Mouse (Mus musculus) c-Kit-positive CD71-negative TER-119-negative erythroid progenitor cells, embryonic 14.5 days (primary cell): ENCODE data around the gene Enox1.

ENCODE experiments used
- DNase-seq: peaks from one replicate; pipeline ENCODE4 v3.0.0-alpha.2; 2013; ENCODE audit warnings: low read depth

The Enox1 gene

DNA sequence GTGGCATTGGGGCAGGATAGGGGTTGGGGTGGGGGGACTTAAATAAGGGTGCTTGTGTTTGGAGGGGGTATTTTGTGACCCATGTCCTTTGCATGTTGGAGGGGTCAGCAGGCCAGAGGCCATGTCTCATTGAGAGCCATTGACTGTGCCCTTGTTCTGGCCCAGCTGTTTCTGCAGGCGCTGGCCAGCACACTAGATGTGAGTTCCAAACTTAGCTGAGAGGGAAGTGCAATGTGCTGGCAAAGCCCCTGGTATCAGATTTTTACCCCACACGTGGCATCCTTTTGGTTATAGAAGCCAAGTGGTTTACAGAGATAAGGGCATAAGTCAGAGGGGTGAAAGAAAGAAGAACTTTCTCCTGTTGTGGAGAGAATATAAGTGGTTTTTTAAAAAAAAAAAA, 218.5 kb downstream of the Enox1 start:
- peak; percentile 10 for DNase-seq

DNA sequence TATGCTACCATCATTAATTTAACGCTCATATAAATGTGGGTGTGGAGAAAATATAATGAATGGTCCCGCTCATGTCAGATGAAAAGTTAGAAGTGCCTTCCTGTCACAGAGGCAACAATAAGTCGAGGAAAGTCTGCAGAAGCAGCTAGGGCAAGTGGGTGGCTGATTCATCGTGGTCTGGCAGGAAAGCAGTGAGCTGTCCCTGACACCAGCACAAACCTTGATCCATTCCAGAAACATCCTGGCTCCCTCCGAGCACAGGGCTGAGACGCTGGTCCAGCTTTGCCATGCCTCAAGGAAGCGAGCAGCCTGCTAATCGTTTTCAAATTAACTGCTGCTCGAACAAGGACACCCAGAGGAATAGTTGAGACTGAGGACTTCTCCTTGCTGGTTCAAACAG, 219.1 kb downstream of the Enox1 start:
- no peak for DNase-seq

DNA sequence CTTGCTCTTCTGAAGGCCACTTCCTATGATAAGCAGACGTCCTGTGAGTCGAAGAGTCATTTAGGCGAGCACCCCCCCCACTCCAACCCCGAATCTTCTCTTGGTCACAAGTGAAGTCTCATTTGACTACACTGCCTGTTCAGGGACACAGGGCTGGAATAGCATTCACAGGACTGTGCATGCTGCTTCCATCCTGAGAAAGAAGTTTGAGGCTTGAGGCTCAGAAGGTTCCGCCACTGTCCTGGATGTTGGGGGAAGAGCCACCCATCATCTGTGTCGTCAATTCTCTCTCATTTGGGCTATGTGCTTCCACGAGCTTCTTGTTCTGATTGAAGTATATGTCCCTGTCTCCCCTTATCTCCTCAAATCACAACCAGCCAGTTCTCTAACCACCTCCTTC, 220.2 kb downstream of the Enox1 start:
- no peak for DNase-seq

DNA sequence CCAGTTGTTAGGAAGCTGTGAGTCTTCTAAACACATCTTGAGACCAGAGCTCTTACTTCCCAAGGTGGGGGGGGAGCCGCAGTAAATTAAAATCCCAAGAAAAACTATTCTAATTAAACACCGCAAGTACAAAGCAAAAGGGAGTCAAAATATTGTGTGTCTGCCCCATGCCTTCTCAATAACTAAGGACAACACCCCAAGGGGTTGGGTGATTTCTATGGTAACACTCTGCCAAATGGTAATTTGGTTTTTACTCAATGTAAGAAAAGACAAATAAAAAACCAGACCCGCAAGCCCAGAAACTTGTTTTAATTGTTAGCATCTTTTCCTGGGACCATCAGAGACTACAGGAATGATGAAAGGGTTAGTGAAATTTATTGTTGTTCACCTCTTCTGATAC, 220.9 kb downstream of the Enox1 start:
- no peak for DNase-seq

DNA sequence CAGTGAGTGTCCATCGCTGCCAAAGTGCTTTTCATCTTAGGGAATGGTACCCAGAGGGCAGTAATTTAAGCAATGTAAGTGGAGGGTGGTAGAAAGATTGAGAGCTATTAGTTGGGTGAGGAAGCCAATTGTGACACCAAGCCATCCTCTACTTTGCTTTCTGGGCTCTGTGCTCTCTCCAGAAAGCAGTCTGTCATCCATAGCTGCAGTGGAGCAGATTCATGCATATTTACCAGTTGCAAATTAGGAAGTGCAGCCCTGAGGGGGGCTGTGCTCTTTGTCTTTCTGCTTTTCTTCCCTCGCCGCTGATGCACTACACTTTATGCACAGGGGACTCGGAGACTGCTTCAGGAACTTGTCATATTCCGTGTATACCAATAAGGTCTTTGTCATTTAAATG, 221.3 kb downstream of the Enox1 start:
- DNase-seq, result no peak

DNA sequence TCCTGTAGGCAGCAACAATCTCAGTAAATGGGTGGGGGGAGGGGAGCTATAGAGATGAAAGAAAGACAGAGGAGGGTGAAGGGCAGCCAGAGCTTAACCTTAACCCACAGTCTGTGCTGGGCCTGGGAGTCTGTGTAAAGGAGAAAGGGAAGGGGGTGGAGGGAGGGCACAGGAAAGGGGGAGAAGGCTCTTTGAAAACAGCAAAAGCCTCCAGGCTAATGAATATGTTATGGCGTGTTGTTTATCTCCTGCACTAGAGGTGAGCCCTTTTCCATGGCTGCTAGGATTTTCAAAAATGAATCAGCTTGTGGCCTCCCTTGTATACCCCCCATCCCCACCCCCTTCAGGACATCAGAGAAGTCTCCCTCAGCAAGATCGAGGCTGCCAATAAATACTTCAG, 225.0 kb downstream of the Enox1 start:
- no peak for DNase-seq

DNA sequence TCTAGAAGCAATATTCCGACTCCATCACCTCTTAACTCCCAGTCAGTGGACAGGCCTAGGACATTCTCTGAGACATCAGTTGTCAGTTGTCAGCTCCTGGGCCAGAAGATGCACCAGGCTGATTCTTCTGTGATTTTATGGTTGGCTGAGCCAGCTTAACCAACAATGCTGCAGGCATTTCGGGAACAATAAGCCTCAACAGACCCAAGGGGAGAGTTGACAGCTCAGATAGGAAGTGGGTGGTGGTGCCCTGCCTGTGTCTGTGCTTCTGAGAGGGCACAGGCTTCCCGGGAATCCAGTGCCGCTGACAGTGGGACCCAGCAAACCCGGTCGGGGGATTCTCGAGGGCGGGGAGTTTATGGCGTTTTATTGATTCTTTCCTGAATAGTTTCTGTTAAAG, 229.1 kb downstream of the Enox1 start:
- DNase-seq, result no peak

DNA sequence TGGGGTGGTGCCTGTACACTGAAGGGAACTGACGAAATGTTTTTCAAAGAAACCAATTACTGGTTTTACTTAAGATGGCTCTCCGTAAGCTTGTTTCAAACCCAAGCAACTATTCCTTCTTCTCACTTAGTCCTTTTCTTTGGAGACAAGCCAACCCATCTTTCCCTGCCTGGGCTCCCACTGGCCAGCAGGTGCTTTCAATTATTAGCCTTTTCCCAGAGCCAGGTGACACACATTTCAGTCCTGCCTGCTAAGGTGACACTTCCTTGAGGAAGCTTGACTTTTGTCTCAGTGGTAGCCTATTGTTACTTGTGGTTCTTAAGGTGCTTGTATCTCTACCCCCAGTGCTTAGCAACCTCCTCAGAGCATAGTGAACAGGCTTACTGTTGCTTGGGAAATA, 231.3 kb downstream of the Enox1 start:
- DNase-seq, result no peak

DNA sequence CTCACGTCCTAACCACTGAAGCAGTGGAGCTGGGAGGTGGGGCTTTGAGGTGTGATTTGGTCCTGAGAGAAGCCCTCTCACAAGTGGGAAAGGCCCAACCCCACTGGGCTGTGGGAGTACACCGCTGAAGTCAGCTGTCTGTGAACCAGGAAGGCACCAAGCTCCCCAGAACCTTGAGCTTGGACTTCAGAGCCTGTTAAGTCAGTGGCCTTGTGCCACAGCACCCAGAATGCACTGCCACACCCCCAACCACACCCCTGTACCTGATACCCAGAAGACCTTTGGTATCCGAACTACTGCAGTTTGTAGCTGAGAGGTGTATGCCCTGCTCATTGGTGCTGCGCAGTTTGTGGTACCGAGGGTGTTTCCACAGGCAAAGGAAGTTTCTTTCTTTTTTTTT, 232.7 kb downstream of the Enox1 start:
- DNase-seq, result no peak

DNA sequence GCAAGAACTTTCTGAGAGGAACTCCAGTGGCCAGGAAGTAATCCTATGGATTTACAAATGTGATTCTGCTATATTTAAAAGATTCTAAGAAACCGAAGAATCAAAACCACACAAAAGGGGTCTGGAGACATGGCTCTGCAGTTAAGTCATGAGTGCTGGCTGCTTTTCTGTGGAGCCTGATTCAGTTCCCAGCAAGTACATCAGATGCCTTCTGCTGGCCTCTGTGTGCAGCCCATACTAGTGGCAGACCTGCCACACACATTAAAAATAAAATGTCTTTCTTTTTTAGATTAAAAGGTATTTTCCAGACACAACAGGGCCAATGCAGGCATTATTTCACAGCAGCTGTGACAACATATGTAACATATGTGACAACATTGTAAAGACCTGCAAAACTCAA, 235.9 kb downstream of the Enox1 start:
- DNase-seq, result no peak

DNA sequence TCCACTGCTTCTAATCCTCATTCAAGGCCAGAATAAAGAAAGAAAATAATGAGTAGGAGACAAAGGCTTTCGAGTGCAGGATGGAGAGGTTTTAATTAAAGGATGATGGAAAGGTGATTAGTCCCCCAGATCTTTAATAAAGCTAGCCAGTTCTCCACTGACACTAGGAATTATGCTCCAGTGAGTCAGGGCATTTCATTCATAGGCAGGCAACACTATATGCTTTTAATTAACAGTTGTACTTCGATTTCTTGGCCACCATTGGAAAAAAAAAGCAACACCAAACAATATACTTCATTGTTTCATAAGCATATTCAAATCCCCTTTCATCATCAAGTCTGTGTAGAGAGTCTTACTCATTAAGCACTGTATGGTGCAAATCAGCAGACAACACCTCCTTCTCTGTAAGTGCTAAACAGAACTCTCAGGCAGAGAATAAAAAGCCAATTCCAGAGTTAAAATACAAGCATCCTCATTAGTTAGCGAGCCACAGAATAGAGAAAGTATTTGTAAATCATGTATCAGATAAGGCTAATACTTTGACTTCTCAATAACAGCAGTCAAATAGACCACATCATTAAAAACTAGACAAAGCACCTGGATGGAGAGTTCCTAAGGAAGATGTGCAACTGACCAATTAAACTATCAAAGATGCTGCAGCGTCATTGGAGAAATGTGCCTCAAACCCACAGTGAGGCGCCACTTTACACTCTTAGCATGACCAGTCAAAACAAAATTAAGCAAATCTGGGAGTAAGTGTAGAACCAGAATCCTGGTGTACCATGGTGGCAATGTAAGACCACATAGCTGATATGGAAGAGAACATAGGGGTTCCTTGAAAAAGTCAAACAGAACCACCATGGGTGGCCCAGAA, 249.9 kb downstream of the Enox1 start:
- no peak for DNase-seq

DNA sequence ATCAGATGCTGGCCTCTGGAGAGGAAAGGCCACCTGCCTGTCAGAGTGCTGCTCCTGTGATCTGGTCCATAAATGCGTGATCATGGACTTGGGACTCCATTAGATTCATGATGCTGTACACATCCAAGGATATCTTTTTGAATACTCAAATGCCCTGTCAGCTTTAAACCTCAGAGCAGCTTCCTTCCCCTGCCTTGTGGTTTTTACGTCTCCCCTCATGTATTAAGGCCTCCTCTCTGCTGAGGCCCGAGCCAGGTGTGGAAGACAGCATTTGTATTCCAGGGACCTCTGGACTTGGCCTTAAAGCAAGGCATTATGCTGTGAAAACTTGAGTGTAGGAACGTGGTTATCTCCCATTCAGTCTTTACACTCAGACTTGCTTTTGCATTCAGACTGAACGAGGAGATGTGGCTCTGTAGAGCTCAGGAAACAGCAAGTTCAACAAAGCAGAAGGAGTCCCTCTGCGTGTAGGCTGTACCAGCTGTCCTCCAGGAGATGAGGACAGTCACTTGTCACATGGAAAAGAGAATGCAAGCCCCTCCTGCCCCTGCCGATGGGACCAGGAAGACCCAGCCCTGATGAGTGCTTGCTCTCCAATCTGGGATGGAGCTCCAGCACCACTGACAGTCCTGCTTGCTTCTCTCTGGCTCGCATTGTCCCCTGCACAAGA, 252.8 kb downstream of the Enox1 start:
- no peak for DNase-seq

DNA sequence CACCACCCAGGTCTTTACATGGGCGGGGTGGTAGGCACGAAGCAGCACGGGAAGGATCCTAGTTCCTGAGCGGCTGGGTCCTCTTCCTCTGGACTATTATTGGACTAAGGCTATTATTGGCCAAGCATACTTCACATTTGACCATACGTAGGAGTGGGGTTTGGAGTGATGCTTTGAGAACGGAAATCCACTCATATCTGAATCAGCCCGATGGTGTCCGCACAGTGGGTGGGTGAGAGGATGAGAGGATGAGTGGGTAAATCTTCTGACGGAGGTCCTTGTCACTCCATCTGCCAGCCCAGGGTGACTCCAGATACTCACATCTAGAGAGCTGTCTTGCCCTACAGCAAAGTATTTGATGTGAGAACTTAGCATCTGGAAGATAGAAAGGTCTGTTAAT, 253.8 kb downstream of the Enox1 start:
- no peak for DNase-seq

DNA sequence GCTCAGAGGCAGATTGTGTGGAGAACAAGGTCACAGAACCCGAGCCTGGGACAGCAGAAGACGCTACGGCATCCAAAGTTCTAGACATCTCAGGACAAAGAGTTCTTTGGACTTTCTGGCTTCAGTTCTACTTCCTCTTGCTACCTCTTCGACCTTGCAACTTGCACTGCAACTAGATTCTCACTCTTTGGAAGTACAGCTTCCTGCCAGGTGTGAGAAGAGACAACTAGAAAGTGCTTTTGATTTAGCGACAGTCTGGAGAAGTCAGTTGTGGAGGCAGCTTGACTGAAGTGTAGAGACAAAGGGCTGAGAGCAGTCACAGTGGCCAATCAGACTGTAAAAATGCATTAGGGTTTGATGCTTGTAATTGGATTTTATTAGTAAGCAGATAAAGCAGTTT, 256.5 kb downstream of the Enox1 start:
- DNase-seq, result no peak

DNA sequence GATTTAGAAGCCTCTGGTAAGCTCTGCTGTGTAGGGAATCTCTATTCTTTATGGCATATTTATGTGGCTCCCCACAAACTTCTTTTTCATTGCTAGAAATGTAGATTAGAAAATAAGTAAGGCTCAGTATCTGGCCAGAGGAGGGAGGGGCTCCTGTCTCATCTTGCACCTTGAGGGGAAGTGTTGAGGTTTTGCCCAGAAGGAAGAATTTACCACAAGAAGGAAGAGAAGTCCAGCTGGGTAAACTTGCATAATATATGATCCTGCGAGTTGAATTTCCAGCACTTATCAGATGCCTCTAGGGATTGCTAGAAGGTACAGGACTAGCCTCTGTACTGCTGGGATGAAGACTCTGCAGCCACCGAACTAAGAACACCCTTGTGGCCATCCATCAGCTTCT, 259.8 kb downstream of the Enox1 start:
- DNase-seq, result peak; percentile 6

DNA sequence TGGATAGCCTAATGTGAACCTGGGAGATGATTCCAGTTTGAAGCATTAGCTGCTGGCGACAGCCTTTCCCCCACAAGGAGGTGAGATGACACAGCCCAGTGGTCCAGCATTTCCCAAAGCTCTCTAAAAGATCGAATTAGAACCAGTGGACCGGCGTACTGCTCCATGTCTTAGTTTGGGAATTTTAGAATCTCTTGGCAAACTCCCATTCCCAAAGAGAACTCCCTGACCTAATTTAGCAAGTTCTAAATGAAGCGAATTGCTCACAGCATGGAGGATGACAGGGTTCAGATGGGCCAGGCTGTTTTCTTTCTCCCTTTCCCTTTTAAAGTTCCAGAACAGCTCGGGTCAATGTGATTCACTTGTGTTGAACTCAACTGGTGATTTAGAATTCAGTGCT, 264.5 kb downstream of the Enox1 start:
- DNase-seq, result no peak

DNA sequence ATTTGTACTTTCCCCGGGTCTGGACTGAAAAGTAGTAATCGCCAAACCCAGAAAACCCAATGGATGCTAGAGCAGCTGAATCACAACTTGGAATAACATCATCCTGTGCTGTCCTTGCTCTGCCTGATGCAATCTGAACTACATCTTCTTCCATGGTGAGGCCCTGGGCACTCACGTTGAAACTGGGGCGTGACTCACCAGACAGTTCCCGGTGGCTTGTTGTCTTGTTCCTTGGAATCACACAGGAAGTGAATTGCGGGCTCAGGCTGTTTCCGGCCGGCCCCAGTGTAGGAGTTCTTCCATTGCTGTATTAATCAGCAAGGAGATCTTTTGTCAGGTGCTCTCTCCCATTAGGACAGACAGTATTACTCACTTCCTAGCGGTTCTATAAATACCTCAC, 266.6 kb downstream of the Enox1 start:
- no peak for DNase-seq

DNA sequence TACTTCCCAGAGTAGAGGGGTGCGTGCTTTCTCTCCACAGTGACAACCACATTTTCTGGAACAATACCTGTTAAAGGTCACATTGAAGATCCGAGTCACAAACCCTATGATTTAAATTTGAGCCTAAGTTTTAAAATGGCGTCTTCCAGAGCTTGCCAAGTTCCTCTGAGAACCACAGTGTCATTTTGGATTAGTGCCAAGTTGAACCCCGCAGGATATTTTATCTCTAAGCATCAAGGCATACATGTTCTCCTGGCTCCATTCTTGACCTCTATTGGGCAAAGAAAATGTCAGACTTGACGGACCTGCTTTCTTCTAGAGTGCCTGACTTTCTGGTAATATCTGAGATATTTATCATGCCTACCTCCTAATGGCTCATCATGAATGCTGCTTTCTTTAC, 282.9 kb downstream of the Enox1 start:
- no peak for DNase-seq

DNA sequence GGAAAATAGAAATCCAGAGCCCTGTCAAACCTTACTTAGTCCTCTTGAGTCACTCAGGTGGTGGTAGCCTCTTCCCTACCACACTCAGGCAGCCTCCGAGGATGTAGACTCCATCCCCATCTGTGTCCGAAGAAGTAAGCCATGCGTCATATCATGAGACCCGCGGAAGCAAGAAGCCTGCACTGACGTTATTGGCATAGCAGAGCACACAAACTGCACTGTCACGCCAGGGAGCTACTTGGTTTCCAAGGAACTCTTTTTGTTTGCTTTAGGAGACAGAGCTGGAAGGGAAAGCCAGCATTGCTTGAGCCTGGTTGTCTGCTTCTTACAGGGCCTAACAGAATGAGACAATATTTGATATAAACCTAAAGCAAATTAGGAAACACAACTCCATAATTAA, 284.2 kb downstream of the Enox1 start:
- no peak for DNase-seq

DNA sequence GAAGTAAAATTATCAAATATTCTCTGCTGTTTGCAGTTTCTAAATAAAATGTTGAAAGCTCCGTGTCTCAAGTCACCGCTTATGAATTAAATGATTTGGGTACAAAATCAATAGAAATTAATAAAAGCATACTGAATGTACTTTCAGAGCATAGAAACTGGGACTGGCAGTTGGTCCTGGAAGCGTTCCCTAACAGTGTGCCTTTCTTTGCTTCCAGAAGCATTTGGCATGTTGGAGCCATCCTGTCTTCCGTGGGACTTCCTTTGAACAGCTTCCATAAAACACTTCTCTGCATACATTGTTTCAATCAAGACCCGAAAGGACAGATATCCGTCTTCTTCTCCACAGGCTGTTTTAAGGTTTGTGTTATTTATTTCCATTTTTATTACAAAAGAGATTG, 285.0 kb downstream of the Enox1 start:
- no peak for DNase-seq

DNA sequence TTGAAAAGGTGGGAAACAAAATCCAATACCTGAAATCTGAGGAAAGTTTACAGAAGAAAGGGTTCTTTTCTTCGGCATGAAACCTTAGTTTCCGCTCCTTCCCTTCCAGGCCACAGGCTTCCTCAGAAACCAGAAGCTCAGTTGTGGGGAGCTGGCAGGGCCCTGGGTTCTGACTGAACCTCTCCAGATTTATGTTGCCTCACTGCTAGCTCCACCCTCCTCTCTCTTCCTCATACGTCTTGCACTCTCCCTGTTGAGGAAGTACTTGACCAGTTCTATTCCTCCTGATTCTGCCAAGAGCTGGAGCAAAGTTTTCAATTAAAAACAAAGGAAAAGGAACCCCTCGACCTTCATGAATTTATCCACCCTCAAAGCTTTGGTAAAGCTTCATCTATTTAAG, 291.4 kb downstream of the Enox1 start:
- DNase-seq, result no peak

DNA sequence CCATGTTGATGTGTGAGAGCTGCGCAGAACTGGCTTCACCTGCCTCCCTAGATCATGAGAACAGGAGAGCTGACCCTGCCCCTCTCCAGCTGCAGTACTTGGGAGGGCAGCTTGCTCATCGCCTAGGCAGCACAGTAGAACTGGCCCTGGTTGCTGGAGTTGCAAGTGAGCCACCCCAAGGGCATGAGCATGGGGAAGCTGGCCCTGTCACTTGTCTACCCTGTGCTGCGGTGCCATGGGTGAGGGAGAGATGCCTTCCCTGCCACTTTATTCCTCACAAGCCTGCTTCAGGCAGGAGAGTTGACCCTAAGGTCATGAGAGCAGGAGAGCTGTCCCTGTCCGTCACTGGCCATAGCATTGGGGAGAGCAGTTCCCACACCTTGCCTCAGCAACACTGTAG, 295.4 kb downstream of the Enox1 start:
- no peak for DNase-seq

DNA sequence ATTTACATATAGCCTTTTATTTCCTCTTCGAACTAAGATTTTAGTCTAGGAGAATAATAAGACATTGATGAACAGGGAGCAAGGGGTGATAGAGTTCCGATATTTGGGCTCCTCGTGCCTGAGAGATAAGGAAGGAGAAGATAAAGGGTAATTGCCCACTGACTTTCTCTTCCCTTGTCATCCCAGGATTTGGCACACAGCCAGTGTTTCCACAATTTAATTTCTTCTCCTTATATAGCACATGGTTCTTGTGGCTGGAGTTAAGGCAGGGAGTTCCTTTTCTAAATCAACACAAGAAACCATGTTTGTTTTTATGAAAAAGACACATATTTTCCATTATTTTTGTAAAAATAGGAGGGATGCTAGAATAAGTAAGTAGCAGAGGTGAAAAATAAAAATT, 299.5 kb downstream of the Enox1 start:
- DNase-seq, result no peak

DNA sequence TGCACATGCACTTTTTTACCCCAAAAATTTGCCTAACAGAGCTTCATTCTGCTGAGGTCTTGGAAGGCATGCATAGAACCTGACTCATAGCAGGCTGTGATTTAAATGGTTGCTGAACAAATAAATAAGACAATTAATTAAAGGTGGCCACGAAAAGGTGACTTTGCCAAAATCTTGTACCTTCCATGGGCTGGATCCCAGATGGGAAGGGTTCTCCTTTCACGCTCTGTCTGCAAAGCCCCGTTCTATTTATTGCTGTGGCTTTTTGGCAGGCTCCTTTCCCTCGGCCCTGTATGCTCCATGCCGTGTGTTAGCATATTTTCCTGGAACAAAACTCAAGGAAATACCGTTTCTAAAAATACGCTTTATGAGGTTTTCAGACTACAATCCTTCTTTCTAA, 300.3 kb downstream of the Enox1 start:
- no peak for DNase-seq
